Comparison of ENCODE assay signal across 8 mouse cellular contexts in the genomic region with DNA sequence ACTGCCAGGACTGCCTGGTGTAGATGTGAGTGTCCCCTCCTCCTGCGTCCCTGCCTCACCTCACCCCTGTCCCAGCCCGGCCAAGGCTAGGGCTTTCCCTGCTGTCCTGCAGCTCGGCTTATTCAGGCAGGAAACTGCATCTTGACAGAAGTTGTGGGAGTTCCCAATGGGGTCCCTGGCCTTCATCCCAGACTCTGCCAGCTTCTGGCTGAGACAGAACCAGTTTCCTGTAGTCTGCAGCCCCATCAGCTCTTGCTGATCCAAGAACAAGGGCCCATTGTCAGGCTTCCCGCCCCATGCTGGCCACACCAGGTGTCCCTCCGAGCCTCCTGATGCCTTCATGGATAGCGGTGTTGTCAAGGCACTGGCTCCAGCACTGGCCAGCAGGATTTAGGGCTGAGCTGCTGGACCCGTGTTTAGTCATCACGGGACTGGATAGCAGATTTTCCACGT. TPM values are rescaled to one million over a fixed set of nuclear protein-coding genes. Genes with fewer than 3 reads are reported as not detected.
DNase-seq lines count a peak whose midpoint lies in the region; ATAC-seq lines count a peak whose summit lies in the region.

No protein-coding gene starts in this region.

- WGBS in hindbrain, embryonic 10.5 days = 12% methylated on average over 9 of the region's 9 CpGs
- WGBS in hindbrain, embryonic 11.5 days = 14% methylated on average over 9 of the region's 9 CpGs

- peaks cover 52% of the 10 kb centered on the region for H3K27me3 ChIP-seq in hindbrain, embryonic 10.5 days (ENCODE audit: insufficient read depth, poor library complexity, severe bottlenecking)
- H3K27me3 ChIP-seq in hindbrain, embryonic 11.5 days (ENCODE audit: control insufficient read depth, insufficient read depth, low read length) = peaks cover 6% of the 10 kb centered on the region

- peak overlapping the region; percentile 24; the same call in 1 of the 2 replicates for H3K27ac ChIP-seq in hindbrain, embryonic 10.5 days
- no peak overlapping the region for H3K27ac ChIP-seq in hindbrain, embryonic 11.5 days (ENCODE audit: low read depth, low read length)

- DNase-seq in hindbrain, embryonic 10.5 days (ENCODE audit: low spot score) = no peak
- DNase-seq in hindbrain, embryonic 11.5 days (ENCODE audit: low spot score) = no peak
- DNase-seq in Muller cell, postnatal 12 days (ENCODE audit: inconsistent ontology term) = peak; percentile 95
- DNase-seq in cerebellum, postnatal 36 days = peak; percentile 56 to 63
- peak; percentile 42 to 68 for DNase-seq in layer of hippocampus, postnatal 14 days (ENCODE audit: low spot score in 2 of 2)
- no peak for DNase-seq in gastrocnemius, postnatal 25 days
- no peak for DNase-seq in gastrocnemius, postnatal 14 days
- DNase-seq in adrenal gland, postnatal 36 days = no peak

- H3K9me3 ChIP-seq in hindbrain, embryonic 10.5 days = no peaks in the 10 kb centered on the region
- no peaks in the 10 kb centered on the region for H3K9me3 ChIP-seq in hindbrain, embryonic 11.5 days (ENCODE audit: control insufficient read depth, low read length)

- no peak overlapping the region for H3K4me2 ChIP-seq in hindbrain, embryonic 11.5 days (replicated peaks; ENCODE audit: low read depth, low read length)

- H3K4me3 ChIP-seq in hindbrain, embryonic 10.5 days = 0 out of 2 replicates have a peak overlapping the region, but pooled peaks have one; percentile 4
- no peak overlapping the region for H3K4me3 ChIP-seq in hindbrain, embryonic 11.5 days (ENCODE audit: low read depth, low read length)

- intact Hi-C loops in gastrocnemius, postnatal 14 days (cut with DNase I; ENCODE audit: low total_unique reads) = no loop called here

- H3K9ac ChIP-seq in hindbrain, embryonic 11.5 days (ENCODE audit: low read depth, low read length) = no peak overlapping the region

- ATAC-seq in hindbrain, embryonic 11.5 days (ENCODE audit: low FRiP score) = no peak

- peaks cover 10% of the 10 kb centered on the region for H3K36me3 ChIP-seq in hindbrain, embryonic 10.5 days
- H3K36me3 ChIP-seq in hindbrain, embryonic 11.5 days (ENCODE audit: control insufficient read depth, insufficient read depth, low read length) = no peaks in the 10 kb centered on the region

- H3K4me1 ChIP-seq in hindbrain, embryonic 10.5 days (replicated peaks) = peaks cover 55% of the 10 kb centered on the region
- peaks cover 6% of the 10 kb centered on the region for H3K4me1 ChIP-seq in hindbrain, embryonic 11.5 days (replicated peaks; ENCODE audit: control insufficient read depth, insufficient read depth, low read length)

RNA-seq across cellular contexts. Expression of a gene that starts 3.0 kb away (rescaled TPM):
- polyA plus RNA-seq in hindbrain, embryonic 10.5 days (2016; fragmentation: Nextera tagmentation; extraction: Ambion mirVana) = 10.2 and 14.3 TPM in 2 replicates
- polyA plus RNA-seq in hindbrain, embryonic 11.5 days (2014; fragmentation: Nextera tagmentation; extraction: Ambion mirVana) = 22.3 and 22.6 TPM in 2 replicates
- 10 to 100 TPM; 33.3 to 56.0 TPM for total RNA-seq in layer of hippocampus, postnatal 14 days (2021)
- total RNA-seq in gastrocnemius, postnatal 25 days (2021) = under 1 TPM; 0.16 to 0.59 TPM
- total RNA-seq in gastrocnemius, postnatal 14 days (2021) = under 1 TPM; 0.29 to 0.97 TPM
- under 1 TPM; 0.17 to 0.26 TPM for total RNA-seq in adrenal gland, postnatal 36 days (2021)

RNA-seq across cellular contexts. Expression of a gene that starts 11.6 kb away (rescaled TPM):
- polyA plus RNA-seq in hindbrain, embryonic 10.5 days (2016; fragmentation: Nextera tagmentation; extraction: Ambion mirVana) = 96.4 and 105 TPM in 2 replicates
- polyA plus RNA-seq in hindbrain, embryonic 11.5 days (2014; fragmentation: Nextera tagmentation; extraction: Ambion mirVana) = 99.0 and 104 TPM in 2 replicates
- total RNA-seq in layer of hippocampus, postnatal 14 days (2021) = 10 to 100 TPM; 63.3 to 65.1 TPM
- total RNA-seq in gastrocnemius, postnatal 25 days (2021) = 10 to 100 TPM; 20.0 to 23.6 TPM
- total RNA-seq in gastrocnemius, postnatal 14 days (2021) = 10 to 100 TPM; 22.5 to 25.2 TPM
- total RNA-seq in adrenal gland, postnatal 36 days (2021) = 10 to 100 TPM; 43.5 to 45.4 TPM

RNA-seq across cellular contexts. Expression of a gene that starts 19.5 kb away (rescaled TPM):
- polyA plus RNA-seq in hindbrain, embryonic 10.5 days (2016; fragmentation: Nextera tagmentation; extraction: Ambion mirVana) = 39.2 and 39.3 TPM in 2 replicates
- 43.3 and 43.6 TPM in 2 replicates for polyA plus RNA-seq in hindbrain, embryonic 11.5 days (2014; fragmentation: Nextera tagmentation; extraction: Ambion mirVana)
- total RNA-seq in layer of hippocampus, postnatal 14 days (2021) = 10 to 100 TPM; 19.9 to 21.1 TPM
- total RNA-seq in gastrocnemius, postnatal 25 days (2021) = 1 to 10 TPM; 4.1 to 4.5 TPM
- total RNA-seq in gastrocnemius, postnatal 14 days (2021) = 1 to 10 TPM; 4.7 to 5.3 TPM
- total RNA-seq in adrenal gland, postnatal 36 days (2021) = 10 to 100 TPM; 16.6 to 17.5 TPM

RNA-seq across cellular contexts. Expression of a gene that starts 41.9 kb away (rescaled TPM):
- 0.14 and 0.30 TPM in 2 replicates for polyA plus RNA-seq in hindbrain, embryonic 10.5 days (2016; fragmentation: Nextera tagmentation; extraction: Ambion mirVana)
- polyA plus RNA-seq in hindbrain, embryonic 11.5 days (2014; fragmentation: Nextera tagmentation; extraction: Ambion mirVana) = 0.38 and 0.60 TPM in 2 replicates
- 1 to 10 TPM; 1.2 to 2.0 TPM for total RNA-seq in layer of hippocampus, postnatal 14 days (2021)
- under 1 TPM in 1 of 2 experiments, not detected in 1; 0.18 TPM for total RNA-seq in gastrocnemius, postnatal 25 days (2021)
- under 1 TPM; 0.21 to 0.22 TPM for total RNA-seq in gastrocnemius, postnatal 14 days (2021)
- not detected for total RNA-seq in adrenal gland, postnatal 36 days (2021)

Comparison
In these comparisons a context has a peak if more than half of its experiments do, and no peak if none do; other contexts are left out.
1. DNase-seq: peak in Muller cell, postnatal 12 days (single experiment), cerebellum, postnatal 36 days (2 of 2) and layer of hippocampus, postnatal 14 days (2 of 2); none in hindbrain, embryonic 10.5 days (single experiment), hindbrain, embryonic 11.5 days (single experiment), gastrocnemius, postnatal 25 days (single experiment), gastrocnemius, postnatal 14 days (single experiment) and adrenal gland, postnatal 36 days (0 of 2).
2. RNA of a gene that starts 3.0 kb away (total RNA-seq): 33.3 to 56.0 TPM in layer of hippocampus, postnatal 14 days; 0.29 to 0.97 TPM in gastrocnemius, postnatal 14 days, 0.16 to 0.59 TPM in gastrocnemius, postnatal 25 days and 0.17 to 0.26 TPM in adrenal gland, postnatal 36 days; every median in the first group is over 10 times any median in the second.